ENCODE assay signal across 25 mouse cellular contexts in the genomic region with DNA sequence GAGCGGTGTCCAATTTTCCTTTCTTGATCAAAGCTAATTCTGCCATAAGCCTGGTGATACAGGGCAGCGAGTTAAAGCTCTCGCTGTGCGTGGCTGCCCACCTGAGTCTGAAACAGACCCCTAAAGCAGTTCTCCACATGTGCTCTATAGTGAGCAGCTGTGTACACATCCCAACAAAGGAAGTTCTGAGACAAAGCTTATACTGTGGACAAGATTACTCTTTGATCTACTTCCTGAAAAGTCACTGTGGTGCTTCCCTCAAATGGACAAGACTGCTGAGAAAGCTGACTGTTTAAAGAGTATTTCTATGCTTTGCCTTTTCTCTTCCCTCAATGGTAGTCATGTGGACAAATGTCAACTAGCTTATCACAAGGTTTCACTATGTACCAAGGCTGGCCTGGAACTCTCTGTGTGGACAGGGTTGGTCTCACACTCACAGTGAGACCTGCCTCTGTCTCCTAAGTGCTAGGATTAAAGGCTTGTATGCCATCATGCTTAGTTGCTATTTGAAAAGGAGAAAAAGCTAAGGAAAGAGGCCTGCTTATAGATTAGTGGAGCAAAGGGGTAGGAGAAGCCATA.
DNase-seq lines count a peak whose midpoint lies in the region; ATAC-seq and TF ChIP-seq lines count a peak whose summit lies in the region.
"Had no signal": no experiment of that assay in that cellular context is flagged by ENCODE, and none has a peak within 500 bp of the region (broad histone marks: within the 10 kb centered on the region; RNA-seq: fewer than 3 reads in every experiment).

No protein-coding gene starts in this region.

- WGBS in liver, adult 2 months = 81% methylated on average over 4 of the region's 4 CpGs
- 58% methylated on average over 4 of the region's 4 CpGs for WGBS in stomach, postnatal 0 days
- WGBS in lung, postnatal 0 days = 56% methylated on average over 4 of the region's 4 CpGs

- no peak overlapping the region for H3K9ac ChIP-seq in liver, adult 2 months (ENCODE audit: low read depth, low read length)
- H3K9ac ChIP-seq in stomach, postnatal 0 days (ENCODE audit: low read length) = no peak overlapping the region
- no peak overlapping the region for H3K9ac ChIP-seq in lung, postnatal 0 days (replicated peaks; ENCODE audit: low read depth)
- H3K9ac ChIP-seq: forebrain, embryonic 12.5 days; hindbrain, embryonic 12.5 days; liver, embryonic 15.5 days; neural tube, embryonic 12.5 days had no signal

- H3K4me3 ChIP-seq in liver, adult 2 months (ENCODE audit: insufficient read depth, low read depth, low read length) = no peak overlapping the region
- no peak overlapping the region for H3K4me3 ChIP-seq in stomach, postnatal 0 days (ENCODE audit: low read depth, low read length)
- H3K4me3 ChIP-seq in lung, postnatal 0 days (ENCODE audit: low read depth, low read length) = no peak overlapping the region
- H3K4me3 ChIP-seq: forebrain, embryonic 12.5 days; heart, adult 2 months; hindbrain, embryonic 12.5 days; left cerebral cortex, adult 2 months; limb, embryonic 10.5 days; liver, embryonic 15.5 days; midbrain, embryonic 10.5 days; neural tube, embryonic 12.5 days had no signal

- no peaks in the 10 kb centered on the region for H3K9me3 ChIP-seq in stomach, postnatal 0 days (ENCODE audit: control insufficient read depth, low read length)
- no peaks in the 10 kb centered on the region for H3K9me3 ChIP-seq in lung, postnatal 0 days (ENCODE audit: low read length)
- H3K9me3 ChIP-seq: forebrain, embryonic 12.5 days; G1E; hindbrain, embryonic 12.5 days; limb, embryonic 10.5 days; liver, embryonic 15.5 days; midbrain, embryonic 10.5 days; neural tube, embryonic 12.5 days had no signal

- ATAC-seq in granulocyte monocyte progenitor cell, adult 5-6 weeks (replicated peaks; ENCODE audit: poor library complexity, severe bottlenecking) = peak; percentile 71
- peak; percentile 50 for ATAC-seq in megakaryocyte, adult 5-6 weeks (ENCODE audit: poor library complexity, severe bottlenecking)
- peak; percentile 93 for ATAC-seq in stomach, postnatal 0 days (ENCODE audit: low FRiP score, low TSS enrichment)
- ATAC-seq in lung, postnatal 0 days = no peak

- H3K79me2 ChIP-seq in liver, adult 2 months (ENCODE audit: control insufficient read depth, insufficient read depth, low read length) = peaks cover 3% of the 10 kb centered on the region; the same call in 1 of the 2 replicates

- peaks cover 4% of the 10 kb centered on the region; the same call in 1 of the 2 replicates for H3K36me3 ChIP-seq in liver, adult 2 months (ENCODE audit: control insufficient read depth, insufficient read depth, low read length)
- no peaks in the 10 kb centered on the region for H3K36me3 ChIP-seq in stomach, postnatal 0 days (ENCODE audit: control insufficient read depth, insufficient read depth, low read length)
- H3K36me3 ChIP-seq in lung, postnatal 0 days (ENCODE audit: insufficient read depth, low read length) = peaks cover 4% of the 10 kb centered on the region; the same call in 1 of the 2 replicates
- H3K36me3 ChIP-seq: forebrain, embryonic 12.5 days; hindbrain, embryonic 12.5 days had no signal

- no peak for TF ChIP-seq EP300 in stomach, postnatal 0 days (optimal IDR thresholded peaks at IDR 0.05)
- no peak for TF ChIP-seq EP300 in lung, postnatal 0 days (IDR thresholded peaks at IDR 0.05)

- peak; percentile 52 for DNase-seq in liver, adult 2 months (ENCODE audit: extremely low read depth, low read depth, low spot score)
- DNase-seq in liver = no peak
- peak; percentile 49 for DNase-seq in stomach, postnatal 0 days (ENCODE audit: low spot score)
- no peak for DNase-seq in lung, postnatal 0 days (ENCODE audit: low spot score)
- DNase-seq in frontal cortex, postnatal 14 days (ENCODE audit: low spot score in 2 of 2) = no peak
- DNase-seq: adrenal gland, postnatal 36 days; cerebellum, adult 2 months; cerebellum, postnatal 36 days; gastrocnemius, postnatal 14 days; heart, adult 2 months; kidney, adult 9 months; kidney, postnatal 25 days; lung, postnatal 14 days; right cerebral cortex, postnatal 14 days; thymus, postnatal 14 days had no signal

- peaks cover 20% of the 10 kb centered on the region for H3K4me1 ChIP-seq in liver, adult 2 months (ENCODE audit: control insufficient read depth, insufficient read depth, low read length)
- no peaks in the 10 kb centered on the region; the same call in 1 of the 2 replicates for H3K4me1 ChIP-seq in stomach, postnatal 0 days (replicated peaks; ENCODE audit: control insufficient read depth, insufficient read depth)
- H3K4me1 ChIP-seq in lung, postnatal 0 days (ENCODE audit: insufficient read depth, low read depth, low read length) = no peaks in the 10 kb centered on the region
- H3K4me1 ChIP-seq: forebrain, embryonic 12.5 days; hindbrain, embryonic 12.5 days; limb, embryonic 10.5 days; neural tube, embryonic 12.5 days had no signal

- H3K27ac ChIP-seq in liver, adult 2 months (replicated peaks; ENCODE audit: insufficient read depth, low read depth, low read length) = no peak overlapping the region
- peak overlapping the region; percentile 31; the same call in 1 of the 2 replicates for H3K27ac ChIP-seq in stomach, postnatal 0 days (replicated peaks)
- no peak overlapping the region for H3K27ac ChIP-seq in lung, postnatal 0 days (ENCODE audit: low read length)
- H3K27ac ChIP-seq: forebrain, embryonic 12.5 days; heart, adult 2 months; hindbrain, embryonic 12.5 days; left cerebral cortex, adult 2 months; limb, embryonic 10.5 days; liver, embryonic 15.5 days; midbrain, embryonic 10.5 days; neural tube, embryonic 12.5 days had no signal

- TF ChIP-seq POLR2A in liver, adult 2 months (IDR thresholded peaks at IDR 0.05; ENCODE audit: extremely low read depth, insufficient read depth, low read length) = no peak

- H3K27me3 ChIP-seq in liver, adult 2 months (ENCODE audit: control insufficient read depth, insufficient read depth, low read length) = no peaks in the 10 kb centered on the region
- H3K27me3 ChIP-seq in stomach, postnatal 0 days (ENCODE audit: control insufficient read depth, insufficient read depth, low read length) = no peaks in the 10 kb centered on the region
- no peaks in the 10 kb centered on the region for H3K27me3 ChIP-seq in lung, postnatal 0 days (replicated peaks; ENCODE audit: insufficient read depth, low read length)
- H3K27me3 ChIP-seq: forebrain, embryonic 12.5 days; hindbrain, embryonic 12.5 days; liver, embryonic 15.5 days; neural tube, embryonic 12.5 days had no signal

- no peak overlapping the region for H3K4me2 ChIP-seq in stomach, postnatal 0 days (replicated peaks; ENCODE audit: low read depth)
- H3K4me2 ChIP-seq in lung, postnatal 0 days (replicated peaks; ENCODE audit: low read depth, low read length) = no peak overlapping the region
- H3K4me2 ChIP-seq: forebrain, embryonic 12.5 days; hindbrain, embryonic 12.5 days; liver, embryonic 15.5 days; neural tube, embryonic 12.5 days had no signal

- TF ChIP-seq CTCF in liver, adult 2 months (IDR thresholded peaks at IDR 0.05; ENCODE audit: low read depth, low read length) = no peak
- TF ChIP-seq CTCF in stomach, postnatal 0 days (IDR thresholded peaks at IDR 0.05; ENCODE audit: low read depth) = no peak
- no peak for TF ChIP-seq CTCF in lung, postnatal 0 days (IDR thresholded peaks at IDR 0.05)

Comparison
In these comparisons a context has a peak if more than half of its experiments do, and no peak if none do; other contexts are left out.
1. DNase-seq: peak in liver, adult 2 months (single experiment) and stomach, postnatal 0 days (single experiment); none in liver (single experiment), lung, postnatal 0 days (single experiment) and frontal cortex, postnatal 14 days (0 of 2).